Mouse (Mus musculus): ENCODE data around the gene Eef1b2. TPM values are rescaled to one million over a fixed set of nuclear protein-coding genes. Genes with fewer than 3 reads are reported as not detected.

Eef1b2 gene
- total and polyA plus RNA-seq, 3 experiments, result 1,302 to 1,881 (median 1,842) TPM

- no peaks in the 10 kb centered on the region for H3K36me3 ChIP-seq (replicated peaks in 1 of 2; ENCODE audit: control insufficient read depth in 1 of 2, insufficient read depth in 1 of 2, low read length in 1 of 2)
- H3K4me1 ChIP-seq (ENCODE audit: control insufficient read depth in 1 of 2, insufficient read depth in 2 of 2), result no peaks in the 10 kb centered on the region
- DNase-seq (ENCODE audit: extremely low read depth), result no peak
- no peak for TF ChIP-seq SIN3A (IDR thresholded peaks at IDR 0.05; ENCODE audit: low read length)
- TF ChIP-seq PAX5 (IDR thresholded peaks at IDR 0.05; ENCODE audit: low read length), result no peak
- no peak for TF ChIP-seq SMC3 (IDR thresholded peaks at IDR 0.05; ENCODE audit: low read depth, low read length)
- TF ChIP-seq RAD21 (IDR thresholded peaks at IDR 0.05; ENCODE audit: low read depth, low read length), result no peak
- TF ChIP-seq NRF1 (IDR thresholded peaks at IDR 0.05; ENCODE audit: low read depth, low read length), result no peak
- no peaks in the 10 kb centered on the region for H3K9me3 ChIP-seq (replicated peaks; ENCODE audit: low read length)
- H3K27me3 ChIP-seq (replicated peaks), result no peaks in the 10 kb centered on the region
- no peak overlapping the region for H3K9ac ChIP-seq (ENCODE audit: insufficient read depth, low read depth)
- H3K4me3 ChIP-seq (replicated peaks in 1 of 3; ENCODE audit: low read depth in 2 of 3, low read length in 2 of 3, poor library complexity in 1 of 3), result no peak overlapping the region
- H3K27ac ChIP-seq (ENCODE audit: insufficient read depth, low read depth), result no peak overlapping the region
- dilution Hi-C loops (cut with MboI; ENCODE audit: extremely low pct_ligation_motif_present, extremely low pct_unique_long_range_greater_than_20kb, low sequenced_read_pairs) (no loop called here), in situ Hi-C loops (cut with MboI; ENCODE audit: low pct_ligation_motif_present, low pct_unique_long_range_greater_than_20kb, low sequenced_read_pairs) (no loop called here)
- H3K4me2 ChIP-seq (ENCODE audit: insufficient read depth, low read depth, poor library complexity, severe bottlenecking), result no peak overlapping the region
- H3K79me2 ChIP-seq (replicated peaks; ENCODE audit: control insufficient read depth, extremely low read depth, insufficient read depth, poor library complexity, severe bottlenecking), result no peaks in the 10 kb centered on the region
Observed at GRCm38 (mm10) chr1:63227241-63227640, 50.6 kb downstream of the Eef1b2 start.

Other genes starting within 250 kb of the Eef1b2 start
- gene Ino80d, start 62.2 kb upstream of the Eef1b2 start, total RNA-seq (2012; rRNA removed), result 5.8 and 6.0 TPM in 2 replicates
- gene Ino80d, start 62.2 kb upstream of the Eef1b2 start, total RNA-seq (2014; rRNA removed), result 3.4 and 4.6 TPM in 2 replicates
- gene Ino80d, start 62.2 kb upstream of the Eef1b2 start, polyA plus RNA-seq (2012; ENCODE audit: insufficient read length, low read depth), result 3.8 and 4.5 TPM in 2 replicates
- gene Ndufs1, start within 50 bp of the Eef1b2 start, total RNA-seq (2012; rRNA removed), result 56.9 and 73.2 TPM in 2 replicates
- gene Ndufs1, start within 50 bp of the Eef1b2 start, total RNA-seq (2014; rRNA removed), result 139 and 140 TPM in 2 replicates
- 87.1 and 104 TPM in 2 replicates for gene Ndufs1, start within 50 bp of the Eef1b2 start, polyA plus RNA-seq (2012; ENCODE audit: insufficient read length, low read depth)
- not detected in 2 replicates for gene Gpr1, start 37.7 kb downstream of the Eef1b2 start, total RNA-seq (2012; rRNA removed)
- gene Gpr1, start 37.7 kb downstream of the Eef1b2 start, total RNA-seq (2014; rRNA removed), result not detected in 2 replicates
- not detected in 2 replicates for gene Gpr1, start 37.7 kb downstream of the Eef1b2 start, polyA plus RNA-seq (2012; ENCODE audit: insufficient read length, low read depth)
- not detected in 2 replicates for gene Zdbf2, start 96.4 kb downstream of the Eef1b2 start, total RNA-seq (2012; rRNA removed)
- not detected in 2 replicates for gene Zdbf2, start 96.4 kb downstream of the Eef1b2 start, total RNA-seq (2014; rRNA removed)
- not detected in 2 replicates for gene Zdbf2, start 96.4 kb downstream of the Eef1b2 start, polyA plus RNA-seq (2012; ENCODE audit: insufficient read length, low read depth)

Measured in CH12.LX (cell line).